Mouse (Mus musculus): ENCODE measurements around the gene Pip5kl1.

- TF ChIP-seq POLR2A (IDR thresholded peaks at IDR 0.05; ENCODE audit: low read depth, low read length) (peak; percentile 51; the same call in 1 of the 2 replicates), CTCF (IDR thresholded peaks at IDR 0.05; ENCODE audit: borderline replicate concordance, insufficient read depth, low read length) (no peak)
These were observed 54.1 kb downstream of the Pip5kl1 start for GRCm38 (mm10) chr2:32628729-32629128.

Data from embryonic fibroblast, embryonic 13.5 days (primary cell).